Mouse (Mus musculus) mesoderm, embryonic 11.5 days (tissue): ENCODE data around the gene Rxfp2.

Experiments used
- DNase-seq: peaks from one replicate; pipeline ENCODE4 v3.0.0-alpha.2; 2012; ENCODE audit warnings: low read depth, low spot score

The Rxfp2 gene

DNA sequence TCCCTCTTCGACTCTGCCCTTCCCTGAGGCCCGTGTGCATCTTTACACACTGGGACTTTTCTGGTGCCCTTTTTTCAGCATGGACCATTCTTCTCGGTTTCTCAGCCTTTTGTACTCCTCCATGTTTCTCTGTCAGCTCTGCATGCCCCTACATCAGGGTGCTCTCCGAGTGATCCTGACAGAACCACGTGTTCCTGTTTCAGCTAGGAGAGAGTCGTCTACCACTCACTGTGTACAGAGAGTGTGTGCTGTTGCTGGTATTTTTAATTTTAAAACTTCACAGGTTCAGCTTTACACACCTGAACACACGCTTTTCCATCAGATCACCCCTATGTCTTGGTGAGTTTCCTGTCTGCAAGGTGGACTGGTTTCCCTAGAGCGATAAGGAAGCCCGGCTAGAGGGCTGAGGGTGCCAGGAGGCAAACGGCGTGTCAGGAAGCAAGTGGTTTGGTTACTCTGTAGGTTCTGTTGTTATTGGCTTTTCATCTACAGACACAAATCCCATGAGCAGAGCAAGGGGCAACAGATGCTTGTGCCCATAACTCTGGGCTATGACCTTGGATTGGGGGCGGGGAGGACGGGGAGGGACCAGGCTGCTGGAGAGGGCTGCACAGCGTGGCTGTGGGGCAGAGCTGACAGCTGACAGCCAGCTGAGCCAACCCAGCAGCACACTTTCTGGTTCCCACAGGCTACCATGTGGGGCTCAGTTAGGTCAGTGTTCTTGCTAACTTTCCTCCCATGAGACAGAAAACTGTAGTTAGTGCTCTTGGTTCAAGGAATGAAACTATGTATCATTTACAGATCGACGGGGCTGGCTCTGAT is 97.0 kb downstream of the Rxfp2 start:
- DNase-seq = peak; percentile 63

DNA sequence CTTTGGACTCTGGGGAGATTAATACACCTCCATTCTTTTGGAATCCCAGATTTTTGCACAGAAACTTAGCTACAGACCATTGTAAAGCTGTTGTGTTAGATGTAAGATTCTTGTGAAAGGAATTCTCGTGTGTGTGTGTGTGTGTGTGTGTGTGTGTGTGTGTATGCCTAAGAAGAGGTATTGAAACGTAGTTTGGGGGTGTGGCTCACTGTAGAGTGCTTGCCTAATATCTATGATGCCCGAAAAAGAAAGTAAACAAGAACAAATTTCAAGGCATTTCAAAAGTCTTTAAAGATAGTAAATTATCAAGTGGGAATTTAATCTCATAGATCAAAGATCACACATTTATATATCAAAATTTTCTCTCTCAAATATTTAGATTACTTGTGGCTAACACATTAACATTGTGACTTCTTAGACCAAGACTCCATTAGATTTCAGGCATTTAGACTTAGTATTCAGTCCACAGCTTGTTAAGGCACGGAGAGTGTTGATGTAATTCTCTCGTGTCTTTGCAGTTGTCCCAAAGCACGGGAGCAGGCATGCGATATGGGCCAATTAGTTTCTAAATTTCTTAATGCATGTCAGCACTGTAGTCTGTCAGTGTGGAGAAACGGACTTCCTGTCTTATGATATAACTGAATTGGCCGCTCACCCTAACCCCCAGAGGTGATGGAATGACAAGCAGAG is 97.9 kb downstream of the Rxfp2 start:
- no peak for DNase-seq

DNA sequence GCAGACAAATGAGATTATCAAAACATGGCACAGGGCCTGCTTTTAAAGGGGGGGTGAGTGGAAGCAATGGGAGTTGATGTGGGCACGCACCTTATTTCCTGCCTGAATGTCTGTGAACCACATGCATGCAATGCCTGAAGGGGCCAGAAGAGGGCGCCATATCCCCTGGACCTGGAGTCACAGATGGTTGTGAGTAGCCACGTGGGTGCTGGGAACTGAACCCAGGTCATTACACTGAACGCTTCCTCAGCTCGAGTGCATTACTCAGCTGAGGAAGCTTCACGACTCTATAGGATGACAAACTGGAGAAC is 98.4 kb downstream of the Rxfp2 start:
- DNase-seq = no peak

DNA sequence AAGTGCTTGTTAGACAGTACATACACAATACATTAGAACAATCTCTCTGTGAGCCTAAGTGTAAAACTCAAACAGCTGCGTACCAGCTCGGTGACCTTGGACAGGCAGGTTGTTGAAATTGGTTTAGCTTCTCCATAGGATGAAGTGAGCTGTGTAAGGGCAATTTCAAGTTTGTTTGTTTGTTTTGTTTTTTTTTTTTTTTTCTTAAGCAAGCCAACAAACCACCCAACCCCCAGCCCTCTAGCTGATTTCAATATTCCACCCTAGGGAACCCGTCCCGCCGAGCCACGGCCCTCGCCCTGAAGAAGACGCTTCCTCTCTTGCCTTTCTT is 99.6 kb downstream of the Rxfp2 start:
- DNase-seq = no peak

DNA sequence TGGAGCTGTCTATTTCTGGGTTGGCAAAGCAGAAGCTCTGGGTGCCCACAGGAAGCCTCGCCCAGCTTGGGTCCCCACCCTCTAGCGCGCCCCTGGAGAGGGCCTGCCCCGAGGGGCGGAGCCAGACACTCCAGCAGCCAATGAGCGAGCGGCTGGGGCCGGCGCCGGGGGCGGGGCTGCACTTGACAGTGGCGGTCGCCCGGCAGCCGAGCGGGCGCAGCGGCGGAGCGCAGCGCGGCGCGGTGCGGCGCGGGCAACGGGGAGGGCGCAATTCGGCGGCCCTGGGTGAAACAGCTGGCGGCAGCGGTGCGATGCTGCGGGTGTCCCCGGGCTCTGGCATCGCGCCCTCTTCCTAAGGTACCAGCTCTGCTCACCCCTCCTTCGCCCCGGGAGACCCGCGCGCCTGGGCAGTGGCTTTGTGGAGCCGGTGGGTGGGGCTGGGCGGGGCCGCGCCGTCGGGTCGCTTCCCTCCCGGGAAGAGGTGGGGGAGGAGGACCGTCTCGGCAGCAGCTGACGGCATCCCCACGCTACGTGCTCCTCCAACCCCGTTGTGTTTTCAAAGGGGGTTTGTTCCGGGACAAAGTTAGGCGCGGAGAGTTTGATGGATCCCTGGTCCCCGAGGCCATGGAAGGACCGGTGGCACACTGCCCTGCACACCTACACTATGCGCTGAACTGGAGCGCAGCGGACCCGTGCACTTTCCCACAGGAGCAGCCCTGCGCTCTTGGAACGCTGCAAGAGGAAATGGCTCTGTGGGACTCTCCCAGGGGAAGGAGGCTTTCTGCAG is 100.2 kb downstream of the Rxfp2 start, which contains the start of gene Fry:
Gene Fry (plus strand): TSS at position 191 of the 787 bp plus-strand sequence.
- peak; percentile 83 for DNase-seq

DNA sequence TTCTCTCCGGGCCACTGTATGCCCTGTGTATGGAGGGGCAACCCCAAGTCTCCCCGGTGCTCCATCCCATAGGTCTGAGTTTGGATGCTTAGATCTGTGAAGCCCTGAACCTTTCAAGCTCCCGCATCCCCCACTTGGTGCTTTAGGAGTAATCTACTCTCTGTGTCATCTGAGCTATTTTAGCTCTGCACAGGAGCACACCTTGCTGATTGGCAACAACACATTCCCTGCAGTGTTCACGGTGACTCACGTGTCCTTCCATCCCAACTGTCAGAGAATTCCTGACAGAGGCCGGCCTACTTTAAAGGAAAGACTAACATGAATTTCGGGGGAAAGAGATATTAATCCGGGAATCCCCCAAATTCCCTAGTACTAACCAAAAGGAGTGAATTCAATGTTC is 102.2 kb downstream of the Rxfp2 start:
- DNase-seq = no peak

DNA sequence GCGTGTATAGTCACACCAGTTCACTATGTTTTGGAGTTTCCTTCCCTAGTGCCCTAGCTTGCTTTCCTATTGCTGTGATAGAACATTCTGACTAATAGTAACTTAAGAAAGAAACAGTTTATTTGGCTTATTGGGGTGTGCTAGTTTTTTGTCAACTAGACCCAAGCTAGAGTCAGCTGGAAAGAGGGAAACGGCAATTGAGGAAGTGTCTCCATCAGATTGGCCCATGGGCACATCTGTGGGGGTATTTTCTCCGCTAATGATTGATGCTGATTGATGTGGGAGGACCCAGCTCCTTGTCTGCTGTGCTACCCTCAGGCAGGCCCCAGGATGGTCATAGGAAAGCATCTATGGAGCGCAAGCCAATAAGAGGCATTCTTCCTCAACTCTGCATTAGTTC is 103.6 kb downstream of the Rxfp2 start:
- DNase-seq = no peak

DNA sequence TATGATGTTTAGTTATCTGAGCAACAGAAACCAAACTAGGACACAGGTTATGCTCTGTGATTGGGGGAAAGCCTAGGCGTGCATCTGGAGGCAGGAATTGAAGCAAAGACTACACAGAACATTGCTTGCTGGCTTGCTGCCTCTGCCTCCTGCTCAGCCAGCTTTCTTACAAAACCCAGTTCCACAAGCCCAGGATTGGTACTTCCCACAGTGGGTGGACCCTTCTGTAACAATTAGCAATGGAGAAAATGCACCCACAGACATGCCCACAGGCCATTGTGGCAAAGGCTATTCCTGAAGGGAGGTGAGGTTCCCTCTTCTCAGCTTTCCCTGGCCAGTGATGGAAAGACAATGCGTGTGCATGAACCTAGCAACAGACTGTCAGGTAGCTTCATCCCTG is 104.1 kb downstream of the Rxfp2 start:
- DNase-seq = no peak

DNA sequence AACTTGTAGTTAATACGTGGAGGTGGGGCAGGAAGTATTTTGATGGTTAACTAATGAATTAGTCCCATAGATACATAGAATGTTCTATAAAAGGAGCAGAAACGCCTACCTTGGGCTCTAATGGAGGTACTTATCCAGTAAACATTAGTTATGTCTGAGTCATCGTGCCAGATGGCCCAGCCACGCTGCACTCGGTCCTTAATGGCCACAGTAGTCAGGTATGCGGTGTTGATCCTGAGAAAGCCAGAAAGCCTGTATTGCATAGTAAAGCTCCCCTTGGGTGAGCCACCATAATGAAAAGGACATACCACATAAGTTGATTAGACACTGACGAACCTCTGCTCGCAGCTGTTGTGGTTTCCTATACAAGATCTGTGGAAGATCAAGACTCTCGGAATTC is 107.4 kb downstream of the Rxfp2 start:
- DNase-seq = no peak

DNA sequence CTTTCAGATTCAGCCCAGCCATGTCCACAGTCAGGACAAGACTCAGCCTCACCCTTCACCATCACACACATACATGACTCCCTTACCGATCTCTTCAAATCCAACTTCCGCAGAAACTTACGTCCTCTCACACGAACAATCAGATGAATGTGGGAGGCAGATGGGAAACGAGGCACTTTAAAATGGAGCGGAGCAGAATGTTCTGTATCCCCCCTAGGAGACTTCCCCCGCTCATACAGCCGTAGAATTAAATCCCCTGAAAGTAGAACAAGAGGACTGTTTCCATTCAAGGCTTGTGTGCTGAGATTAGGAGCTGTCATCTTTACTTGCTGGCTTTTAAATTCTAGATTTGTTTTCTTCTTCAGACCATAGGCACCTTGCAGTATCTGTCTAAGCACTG is 110.0 kb downstream of the Rxfp2 start:
- DNase-seq = no peak

DNA sequence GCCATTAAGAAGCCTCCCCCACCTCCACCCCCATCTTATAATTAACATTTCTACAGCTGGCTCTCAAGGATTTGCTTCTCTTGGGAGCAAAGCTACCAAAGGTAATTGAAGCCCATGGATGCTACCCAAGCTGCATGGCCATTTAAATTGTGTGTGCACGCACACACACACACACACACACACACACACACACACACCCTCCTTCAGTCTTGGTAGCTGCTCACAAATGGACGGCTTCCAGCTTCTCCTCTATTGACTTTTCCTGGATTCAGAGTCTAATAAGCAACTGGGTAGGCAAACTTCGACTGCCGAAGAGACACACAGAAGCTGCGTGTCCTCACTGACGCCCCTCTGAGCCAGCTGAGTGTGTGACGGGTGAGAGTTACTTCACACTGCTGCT is 111.7 kb downstream of the Rxfp2 start:
- DNase-seq = no peak

DNA sequence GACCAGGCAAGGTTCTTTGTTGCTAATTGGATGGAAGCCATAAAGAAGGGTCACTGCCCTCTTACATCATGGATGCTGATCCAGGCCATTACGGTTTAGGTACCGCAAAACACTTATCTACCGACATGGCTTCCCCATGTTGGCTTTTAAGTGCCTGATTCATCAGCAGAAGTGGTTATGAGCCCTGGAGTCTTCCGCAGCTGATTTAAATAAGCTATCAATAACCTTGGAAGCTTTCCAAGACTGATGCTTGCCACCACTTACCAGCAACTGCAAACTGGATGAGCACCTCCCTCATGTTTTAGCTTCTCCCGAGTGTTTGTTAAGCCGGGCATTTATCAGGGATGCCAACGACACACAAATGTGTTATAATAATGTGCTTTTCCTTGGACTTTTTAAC is 112.7 kb downstream of the Rxfp2 start:
- DNase-seq = no peak
